Mouse (Mus musculus) MEL (cell line): ENCODE results near the gene Armcx4. TPM values are rescaled to one million over a fixed set of nuclear protein-coding genes. Genes with fewer than 3 reads are reported as not detected.

ENCODE experiments used
- DNase-seq: peaks from one replicate; pipeline ENCODE4 v3.0.0; 2011; ENCODE audit warnings: low read depth, low spot score
- H3K27ac ChIP-seq: 2 replicates; pipeline ENCODE4 v1.5.1; 2012; ENCODE audit warnings: low read depth, mild to moderate bottlenecking, control low read depth, low read length, moderate library complexity; ENCODE audit not compliant: control insufficient read depth
- H3K27me3 ChIP-seq, 2 experiments: fragments of 150-350 bp in 1 of 2; sonication (generic) in 1 of 2; 2 replicates each; pipeline ENCODE4 v1.6.1; 2012; ENCODE audit warnings: low read length in 2 of 2, mild to moderate bottlenecking in 2 of 2, improper control_type of control experiment in 1 of 2, moderate library complexity in 1 of 2; ENCODE audit not compliant: insufficient read depth in 2 of 2, control insufficient read depth in 1 of 2
- H3K36me3 ChIP-seq, 2 experiments: 2 replicates each; pipeline ENCODE4 v1.6.1; 2012 to 2014; ENCODE audit warnings: low read length in 2 of 2, improper control_type of control experiment in 1 of 2, inconsistent platforms in 1 of 2, mild to moderate bottlenecking in 1 of 2; ENCODE audit not compliant: insufficient read depth in 2 of 2, control insufficient read depth in 1 of 2
- H3K4me1 ChIP-seq, 2 experiments: fragments of 150-350 bp in 1 of 2; sonication (generic) in 1 of 2; 2 replicates each; pipeline ENCODE4 v1.6.1; 2012; ENCODE audit warnings: low read length in 2 of 2, improper control_type of control experiment in 1 of 2, mild to moderate bottlenecking in 1 of 2; ENCODE audit not compliant: insufficient read depth in 2 of 2, control insufficient read depth in 1 of 2
- H3K4me3 ChIP-seq, 2 experiments: fragments of 150-350 bp in 1 of 2; sonication (generic) in 1 of 2; 2 replicates each; pipeline ENCODE4 v1.5.1; 2012; ENCODE audit warnings: low read depth in 2 of 2, low read length in 2 of 2, mild to moderate bottlenecking in 2 of 2, moderate library complexity in 2 of 2, control low read depth in 1 of 2, improper control_type of control experiment in 1 of 2; ENCODE audit not compliant: control insufficient read depth in 1 of 2, insufficient read depth in 1 of 2
- H3K79me2 ChIP-seq: 2 replicates; pipeline ENCODE4 v1.6.1; 2012; ENCODE audit warnings: mild to moderate bottlenecking, low read length, moderate library complexity; ENCODE audit not compliant: control insufficient read depth, poor library complexity, insufficient read depth
- H3K9ac ChIP-seq: 2 replicates; pipeline ENCODE4 v1.6.1; 2012; ENCODE audit warnings: low read depth, mild to moderate bottlenecking, control low read depth, low read length, moderate library complexity; ENCODE audit not compliant: control insufficient read depth, poor library complexity, severe bottlenecking
- H3K9me3 ChIP-seq: fragments of 150-350 bp; sonication (generic); replicated peaks from 2 replicates; pipeline ENCODE4 v1.6.1; 2012; ENCODE audit warnings: mild to moderate bottlenecking, low read length, improper control_type of control experiment, moderate library complexity; ENCODE audit not compliant: insufficient read depth
- CHD1 ChIP-seq: IDR thresholded peaks from 2 replicates; pipeline ENCODE4 v1.6.1; 2012; ENCODE audit warnings: low read depth, mild to moderate bottlenecking, inconsistent platforms, low read length, improper control_type of control experiment
- CHD2 ChIP-seq: IDR thresholded peaks from 2 replicates; pipeline ENCODE4 v1.6.1; 2011; ENCODE audit warnings: low read length, improper control_type of control experiment
- CTCF ChIP-seq, 3 experiments: IDR thresholded peaks in 2 of 3; conservative IDR thresholded peaks in 1 of 3; 2 replicates each; pipeline ENCODE4 v1.5.1; 2011 to 2012; ENCODE audit warnings: low read length in 3 of 3, low read depth in 2 of 3, mild to moderate bottlenecking in 2 of 3, improper control_type of control experiment in 1 of 3, inconsistent platforms in 1 of 3, mixed read lengths in 1 of 3, moderate library complexity in 1 of 3; ENCODE audit not compliant: control insufficient read depth in 1 of 3, insufficient read depth in 1 of 3, poor library complexity in 1 of 3, severe bottlenecking in 1 of 3
- EP300 ChIP-seq, 2 experiments: IDR thresholded peaks; 2 replicates each; pipeline ENCODE4 v1.6.1; 2011; ENCODE audit warnings: improper control_type of control experiment in 2 of 2, low read length in 2 of 2, low read depth in 1 of 2, mild to moderate bottlenecking in 1 of 2
- GABPA ChIP-seq: IDR thresholded peaks from 2 replicates; pipeline ENCODE4 v1.6.1; 2012; ENCODE audit warnings: low read depth, mild to moderate bottlenecking, inconsistent platforms, low read length, improper control_type of control experiment, moderate library complexity
- MAFK ChIP-seq: IDR thresholded peaks from 2 replicates; pipeline ENCODE4 v1.6.1; 2011; ENCODE audit warnings: low read depth, mild to moderate bottlenecking, low read length, improper control_type of control experiment, borderline replicate concordance
- MEF2A ChIP-seq: IDR thresholded peaks from 2 replicates; pipeline ENCODE4 v1.6.1; 2014; ENCODE audit warnings: low read depth, mild to moderate bottlenecking, inconsistent platforms, low read length, improper control_type of control experiment; ENCODE audit not compliant: poor library complexity, insufficient replicate concordance, severe bottlenecking; ENCODE audit errors: extremely low read depth
- MYC ChIP-seq: IDR thresholded peaks from 2 replicates; pipeline ENCODE4 v1.6.1; 2011; ENCODE audit warnings: low read depth, mild to moderate bottlenecking, low read length, improper control_type of control experiment, moderate library complexity
- NELFE ChIP-seq: IDR thresholded peaks from 2 replicates; pipeline ENCODE4 v1.6.1; 2011; ENCODE audit warnings: low read depth, low read length, improper control_type of control experiment
- NRF1 ChIP-seq: IDR thresholded peaks from 2 replicates; pipeline ENCODE4 v1.6.1; 2014; ENCODE audit warnings: low read depth, mild to moderate bottlenecking, inconsistent platforms, low read length, improper control_type of control experiment, moderate library complexity; ENCODE audit not compliant: poor library complexity, insufficient read depth, severe bottlenecking
- RAD21 ChIP-seq: IDR thresholded peaks from 2 replicates; pipeline ENCODE4 v1.6.1; 2011; ENCODE audit warnings: mild to moderate bottlenecking, low read depth, low read length, improper control_type of control experiment
- RCOR1 ChIP-seq: IDR thresholded peaks from 2 replicates; pipeline ENCODE4 v1.6.1; 2012; ENCODE audit warnings: low read depth, mild to moderate bottlenecking, inconsistent platforms, low read length, improper control_type of control experiment
- SMC3 ChIP-seq: IDR thresholded peaks from 2 replicates; pipeline ENCODE4 v1.6.1; 2011; ENCODE audit warnings: low read depth, low read length, improper control_type of control experiment
- TBP ChIP-seq: IDR thresholded peaks from 2 replicates; pipeline ENCODE4 v1.8.0; 2011; ENCODE audit warnings: low read depth, low read length, improper control_type of control experiment
- TCF12 ChIP-seq: IDR thresholded peaks from 2 replicates; pipeline ENCODE4 v1.6.1; 2014; ENCODE audit warnings: low read depth, mild to moderate bottlenecking, inconsistent platforms, low read length, improper control_type of control experiment, moderate library complexity
- UBTF ChIP-seq: IDR thresholded peaks from 2 replicates; pipeline ENCODE4 v1.6.1; 2012; ENCODE audit warnings: low read depth, mild to moderate bottlenecking, inconsistent platforms, low read length, improper control_type of control experiment, moderate library complexity, borderline replicate concordance; ENCODE audit not compliant: insufficient read depth
- USF1 ChIP-seq: IDR thresholded peaks from 2 replicates; pipeline ENCODE4 v1.6.1; 2014; ENCODE audit warnings: low read depth, mild to moderate bottlenecking, inconsistent platforms, low read length, improper control_type of control experiment, moderate library complexity
- ZC3H11A ChIP-seq: IDR thresholded peaks from 2 replicates; pipeline ENCODE4 v1.6.1; 2012; ENCODE audit warnings: low read depth, mild to moderate bottlenecking, inconsistent platforms, low read length, improper control_type of control experiment
- ZNF384 ChIP-seq: IDR thresholded peaks from 2 replicates; pipeline ENCODE4 v1.6.1; 2012; ENCODE audit warnings: low read depth, mild to moderate bottlenecking, inconsistent platforms, low read length, improper control_type of control experiment
- polyA plus RNA-seq, 2 experiments: library from polyadenylated mRNA; stranded (reverse) in 1 of 2; unstranded in 1 of 2; fragments of >175 nt in 1 of 2; fragments of >200 nt in 1 of 2; gene quantifications; 2 replicates each; pipeline versions ENCODE4 v1.2.1 to v1.2.4; 2012; ENCODE audit warnings: low replicate concordance in 2 of 2, low read depth in 1 of 2; ENCODE audit not compliant: insufficient read length in 2 of 2, insufficient read depth in 1 of 2, missing spikeins in 1 of 2
- total RNA-seq: library from RNA; depleted of rRNA; stranded (reverse); fragments of 300-350 nt; gene quantifications from 2 replicates; pipeline ENCODE4 v1.2.3, GENCODE M21; 2012

Gene Armcx4
- total and polyA plus RNA-seq, 3 experiments = not detected

DNA sequence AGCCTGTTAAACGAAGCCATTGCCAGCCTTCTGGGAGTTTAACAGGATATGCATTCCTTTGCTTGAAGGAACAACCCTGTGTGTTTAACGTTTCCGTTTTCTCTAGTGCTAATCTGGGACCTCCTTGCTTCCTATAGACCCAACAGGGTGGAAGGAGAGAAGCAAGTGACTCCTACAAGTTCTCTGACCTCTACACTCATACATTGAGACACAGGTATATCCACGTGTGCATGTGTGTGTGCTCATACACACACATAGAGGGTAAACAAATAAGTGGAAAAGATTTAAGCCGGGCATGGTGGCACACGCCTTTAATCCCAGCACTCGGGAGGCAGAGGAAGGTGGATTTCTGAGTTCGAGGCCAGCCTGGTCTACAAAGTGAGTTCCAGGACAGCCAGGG is 38.9 kb upstream of the Armcx4 start:
- Histone ChIP-seq H3K9ac (no peak overlapping the region), H3K4me3 (no peak overlapping the region), H3K9me3 (no peaks in the 10 kb centered on the region), H3K27me3 (peaks cover 1 to 2% of the 10 kb centered on the region in 2 experiments; a peak in 2 of 4 replicates), H3K36me3 (peaks cover 0 to 9% of the 10 kb centered on the region in 2 experiments; a peak in 2 of 4 replicates), H3K79me2 (no peaks in the 10 kb centered on the region), H3K4me1 (peaks cover 5 to 9% of the 10 kb centered on the region in 2 experiments; a peak in 3 of 4 replicates), H3K27ac (no peak overlapping the region)
- TF ChIP-seq EP300 (IDR thresholded peaks at IDR 0.05; ENCODE audit: low read depth in 1 of 2, low read length in 2 of 2) (no peak), USF1 (no peak), ZC3H11A (no peak), MAFK (no peak), CHD1 (no peak), SMC3 (no peak), GABPA (no peak), CHD2 (no peak), ZNF384 (no peak), RCOR1 (no peak), MEF2A (no peak), TCF12 (no peak)
- DNase-seq = no peak

DNA sequence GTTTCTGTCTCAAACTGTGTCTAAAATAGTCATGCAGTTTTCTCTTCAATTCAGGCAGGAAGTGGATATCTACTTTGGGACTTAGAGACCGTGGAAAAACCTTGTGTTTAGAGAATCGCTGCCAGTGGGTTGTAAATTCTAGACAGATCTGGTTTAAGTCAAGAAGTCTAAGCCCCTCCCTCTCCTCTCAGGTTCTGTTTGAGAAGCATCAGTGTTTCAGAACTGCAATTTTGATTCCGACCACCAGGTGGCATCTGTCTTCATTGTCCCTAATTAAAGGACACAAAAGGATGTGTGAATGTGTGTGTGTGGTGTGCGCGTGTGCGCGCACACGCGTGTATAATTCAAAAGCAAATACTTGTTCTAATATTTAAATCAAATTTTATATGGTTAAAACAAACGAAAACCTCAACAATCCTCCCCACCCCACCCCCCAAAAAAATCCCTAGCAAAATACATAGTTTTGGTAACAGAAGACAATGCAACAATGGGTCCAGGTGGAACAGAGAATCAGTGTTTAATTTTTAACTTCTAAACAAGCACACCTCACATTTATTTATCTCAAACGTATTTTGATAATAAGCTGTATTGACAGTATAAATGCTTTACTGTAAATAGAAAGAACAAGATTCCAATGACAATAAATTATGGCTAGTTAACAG is 38.2 kb upstream of the Armcx4 start:
- peak; percentile 93 for DNase-seq
- H3K9ac ChIP-seq = no peak overlapping the region
- no peak overlapping the region for H3K4me3 ChIP-seq
- TF ChIP-seq EP300 (IDR thresholded peaks at IDR 0.05; ENCODE audit: low read depth in 1 of 2, low read length in 2 of 2) (no peak), RAD21 (peak; percentile 59), MEF2A (no peak), UBTF (no peak), MYC (0 out of 2 replicates have a peak, but pooled peaks have one; percentile 42), RCOR1 (no peak), SMC3 (peak; percentile 87), CTCF (IDR thresholded peaks at IDR 0.05 in 2 of 3, conservative IDR thresholded peaks at IDR 0.05 in 1 of 3; ENCODE audit: control insufficient read depth in 1 of 3, insufficient read depth in 1 of 3, low read depth in 2 of 3, low read length in 3 of 3, poor library complexity in 1 of 3, severe bottlenecking in 1 of 3) (peak; percentile 48 to 91 (median 84)), GABPA (no peak), ZC3H11A (peak; percentile 51), TBP (no peak), NRF1 (peak; percentile 29; the same call in 1 of the 2 replicates), NELFE (no peak)
- no peaks in the 10 kb centered on the region for H3K79me2 ChIP-seq
- peaks cover 1 to 2% of the 10 kb centered on the region in 2 experiments; a peak in 2 of 4 replicates for H3K27me3 ChIP-seq
- H3K36me3 ChIP-seq = peaks cover 0 to 9% of the 10 kb centered on the region in 2 experiments; a peak in 2 of 4 replicates
- no peak overlapping the region for H3K27ac ChIP-seq
- peaks cover 5 to 9% of the 10 kb centered on the region in 2 experiments; a peak in 3 of 4 replicates for H3K4me1 ChIP-seq
- no peaks in the 10 kb centered on the region for H3K9me3 ChIP-seq
